Mouse (Mus musculus) NIH3T3 (cell line): ENCODE measurements at regions not wholly inside any gene's neighbourhood (a gene's known extent, or its start where the extent isn't known, plus 50 kb on each side); places are given as distances from the start of the nearest gene placed in this dataset.

Experiments used
- DNase-seq: peaks from one replicate; pipeline ENCODE4 v3.0.0-alpha.2; 2012; ENCODE audit warnings: low read depth

DNA sequence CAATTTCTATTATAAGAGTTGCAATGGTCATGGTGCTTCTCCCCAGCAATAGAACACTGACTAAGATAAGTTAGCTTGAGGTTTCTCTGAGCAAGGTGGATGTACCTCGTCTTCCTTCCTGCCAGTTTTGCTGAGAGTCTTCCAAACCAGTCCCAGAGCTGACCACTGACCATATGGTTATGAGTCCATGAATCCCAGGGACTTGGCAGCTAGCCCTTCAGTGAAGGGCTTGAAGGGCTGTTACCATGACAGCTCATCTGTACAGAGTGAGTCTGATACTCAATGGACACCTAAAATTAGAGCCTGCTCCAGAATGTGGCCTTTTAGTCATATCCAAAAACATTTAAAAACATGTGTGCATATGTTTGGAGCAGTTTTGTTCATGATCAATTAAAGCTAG is 297.5 kb upstream of the Thsd7b start:
- peak; percentile 4 for DNase-seq

DNA sequence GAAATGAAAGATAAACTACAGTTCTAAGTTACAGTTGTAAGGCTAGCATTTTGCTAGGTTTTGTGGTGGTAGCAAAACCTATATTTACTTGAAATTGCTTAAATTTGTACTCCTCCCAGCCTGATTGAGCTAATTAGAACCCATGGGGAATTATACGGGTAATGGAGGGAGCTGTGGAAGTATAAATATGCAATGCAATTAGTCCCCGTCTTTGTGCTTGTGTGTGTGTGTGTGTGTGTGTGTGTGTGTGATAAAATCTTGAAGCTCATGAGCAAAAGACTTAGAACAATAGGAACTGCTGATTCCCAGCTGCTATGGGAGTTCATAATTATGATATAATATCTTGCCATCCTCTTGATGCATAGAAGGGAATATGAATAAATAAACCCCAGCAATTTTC is 321.7 kb upstream of the Thsd7b start:
- DNase-seq = no peak

DNA sequence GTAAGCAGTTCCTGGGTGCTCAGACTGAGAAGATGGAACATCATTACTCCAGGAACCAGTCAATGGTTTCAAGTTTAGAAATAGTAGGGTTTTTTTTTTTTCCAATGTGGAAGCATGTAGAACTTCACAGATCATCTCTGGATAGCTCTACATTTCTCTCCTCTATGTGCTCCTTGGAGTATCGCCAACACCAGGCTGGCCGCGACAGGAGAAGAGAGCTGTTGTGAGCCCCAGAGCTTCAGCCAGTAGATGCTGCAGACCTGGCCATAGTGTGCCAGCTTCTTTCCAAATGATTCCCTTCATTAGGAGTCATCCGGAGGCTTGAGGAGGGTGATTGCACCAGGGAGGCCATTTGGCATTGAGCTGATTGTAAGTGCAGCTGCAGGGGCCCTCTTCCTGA is 322.6 kb upstream of the Thsd7b start:
- DNase-seq = no peak

DNA sequence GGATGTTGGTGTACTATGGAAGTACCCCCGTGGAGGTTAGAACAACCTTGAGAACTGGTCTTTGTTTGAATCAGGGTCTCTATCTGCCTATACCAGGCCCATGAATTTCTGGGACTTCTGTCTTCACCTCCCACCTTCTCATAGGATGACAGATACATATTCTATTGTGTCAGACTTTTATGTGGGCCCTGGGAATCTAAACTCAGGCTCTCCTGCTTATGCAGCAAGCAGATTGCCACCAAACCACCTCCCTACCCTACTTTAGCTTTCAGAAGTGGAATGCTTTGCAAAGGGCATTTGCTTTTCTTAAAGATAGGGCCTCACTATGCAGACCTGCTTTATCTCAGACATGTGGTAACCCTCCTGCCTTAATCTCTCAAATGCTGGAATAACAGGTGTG is 322.7 kb upstream of the Cxcr4 start:
- no peak for DNase-seq

DNA sequence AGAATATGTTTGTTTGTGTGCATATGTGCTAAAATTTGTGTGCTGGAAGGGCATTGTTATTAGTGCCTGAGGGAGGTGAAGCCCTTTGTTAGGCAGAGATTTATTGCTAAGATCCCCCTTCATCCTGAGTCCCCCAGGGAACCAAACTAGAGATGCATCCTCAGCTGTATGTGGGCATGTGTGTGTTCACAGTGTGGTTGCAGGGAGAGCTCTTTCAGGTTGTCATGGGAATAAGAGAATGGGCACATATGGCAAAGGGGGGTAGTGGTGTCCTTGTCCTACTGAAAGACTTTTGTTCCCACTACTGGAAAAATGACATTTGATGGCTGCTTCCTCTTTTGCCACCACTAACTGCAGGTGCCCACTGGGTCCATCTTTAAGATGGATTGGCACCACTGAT is 320.4 kb upstream of the Cxcr4 start:
- no peak for DNase-seq

DNA sequence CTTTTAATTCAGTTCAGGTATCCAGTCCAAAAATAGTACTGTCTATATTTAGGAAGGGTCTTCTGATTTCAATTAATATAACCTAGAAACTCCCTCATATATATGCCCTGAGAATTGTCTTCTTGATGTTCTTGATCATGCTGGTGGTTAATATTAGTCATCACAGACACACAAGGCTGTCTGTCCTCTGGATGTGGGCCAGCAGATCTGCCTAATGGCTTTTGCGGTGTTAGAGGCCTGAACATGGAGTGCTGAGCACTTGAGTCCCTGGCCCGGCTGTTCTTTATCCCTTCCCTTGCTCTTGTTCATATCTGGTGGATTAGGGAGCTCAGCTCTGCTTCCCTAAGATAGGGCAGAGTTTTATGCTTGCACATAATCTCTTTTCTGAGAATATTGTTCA is 315.5 kb upstream of the Cxcr4 start:
- DNase-seq = peak; percentile 8

DNA sequence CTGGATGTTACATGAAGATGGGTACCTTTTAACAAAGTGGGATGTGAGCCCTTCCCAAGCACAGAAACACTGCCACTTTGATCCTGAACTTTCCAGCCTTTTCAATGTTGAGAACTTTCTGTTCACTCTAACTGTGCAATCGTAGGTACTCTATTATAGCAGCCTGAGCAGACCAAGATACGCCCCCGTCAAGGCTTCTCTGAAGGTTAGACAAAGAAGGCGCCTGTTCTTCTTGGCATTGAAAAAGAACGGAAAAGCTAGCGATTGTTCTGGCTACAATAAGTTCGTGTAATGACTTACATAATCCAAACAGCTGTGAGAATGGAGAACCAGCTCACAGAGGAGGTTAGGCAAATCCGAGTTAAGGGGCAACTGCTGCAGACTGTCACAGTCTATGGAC is 305.9 kb upstream of the Cxcr4 start:
- DNase-seq = no peak

DNA sequence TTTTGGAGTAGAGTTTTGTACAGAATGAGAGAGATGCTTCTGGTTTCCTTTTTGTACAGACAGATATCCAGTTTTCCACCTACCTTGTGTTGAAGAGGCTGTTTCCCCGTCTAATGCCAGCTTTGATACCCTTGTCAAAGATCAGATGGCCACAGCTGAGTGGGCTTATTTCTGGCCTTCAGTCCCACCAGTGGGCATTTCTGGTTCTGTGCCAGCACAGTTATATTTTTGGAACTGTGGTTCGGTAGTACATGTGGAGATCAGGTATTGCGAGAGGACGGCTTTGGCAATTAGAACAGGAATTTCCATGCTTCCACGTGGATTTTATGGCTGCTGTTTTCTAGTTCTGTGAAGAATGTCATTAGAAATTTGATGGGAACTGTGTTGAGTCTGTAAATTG is 302.5 kb upstream of the Cxcr4 start:
- DNase-seq = no peak

DNA sequence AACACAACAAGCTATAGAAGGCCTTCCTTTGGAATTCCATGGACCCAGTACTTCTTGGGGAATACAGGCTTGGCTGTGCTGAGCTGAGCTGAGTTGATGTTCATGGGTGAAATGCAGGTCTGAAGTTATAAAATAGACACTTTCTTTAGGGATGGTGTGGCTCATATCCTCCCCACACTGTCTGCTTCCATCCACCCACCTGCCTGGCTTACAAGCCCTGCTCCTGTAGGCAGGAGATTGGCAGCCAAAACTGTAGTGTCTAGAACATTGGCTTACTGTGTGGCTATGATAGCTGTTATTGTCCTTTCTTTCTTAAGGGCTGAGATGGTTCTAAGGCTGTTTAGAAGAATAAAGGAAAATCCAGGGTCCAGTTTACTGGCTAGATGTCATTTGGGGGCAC is 286.2 kb upstream of the Cxcr4 start:
- no peak for DNase-seq

DNA sequence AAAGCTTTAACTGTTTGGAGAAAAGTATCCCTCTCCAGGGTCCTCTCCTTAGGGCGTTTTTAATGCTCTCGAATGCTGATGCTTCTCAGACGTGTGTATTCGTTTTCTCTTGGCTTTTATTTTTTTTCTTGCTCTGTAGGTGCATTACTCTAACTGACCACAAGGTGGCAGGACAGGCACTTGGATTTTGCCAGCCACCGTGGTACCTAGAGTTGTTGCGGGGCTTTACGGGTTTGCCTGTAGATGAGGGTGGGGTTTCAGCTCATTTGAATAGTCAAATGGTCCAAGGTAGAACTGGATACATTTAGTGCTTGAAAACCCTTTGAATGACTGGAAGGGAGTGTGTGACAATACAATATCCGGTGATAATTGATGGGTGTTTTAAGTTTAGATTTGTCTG is 283.2 kb upstream of the Cxcr4 start:
- peak; percentile 76 for DNase-seq

DNA sequence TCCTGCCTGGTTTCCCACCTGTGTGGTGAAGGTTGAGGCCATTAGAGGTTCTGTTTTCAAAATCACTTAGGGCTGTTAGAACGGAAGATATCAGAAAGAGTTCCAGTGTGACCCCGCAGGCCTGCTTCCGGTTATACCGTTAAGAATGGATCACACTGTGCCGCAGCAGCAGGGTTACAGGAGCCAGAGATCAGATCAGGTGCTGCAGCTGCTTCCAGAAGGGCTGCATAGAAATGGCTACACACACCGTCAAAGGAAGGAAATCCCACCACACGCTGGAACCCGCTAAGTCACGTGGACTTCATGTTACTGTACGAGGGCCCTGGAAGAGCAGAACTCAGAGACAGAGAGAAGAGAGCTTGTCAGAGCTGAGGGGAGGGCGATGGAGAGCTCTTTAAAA is 282.1 kb upstream of the Cxcr4 start:
- DNase-seq = no peak

DNA sequence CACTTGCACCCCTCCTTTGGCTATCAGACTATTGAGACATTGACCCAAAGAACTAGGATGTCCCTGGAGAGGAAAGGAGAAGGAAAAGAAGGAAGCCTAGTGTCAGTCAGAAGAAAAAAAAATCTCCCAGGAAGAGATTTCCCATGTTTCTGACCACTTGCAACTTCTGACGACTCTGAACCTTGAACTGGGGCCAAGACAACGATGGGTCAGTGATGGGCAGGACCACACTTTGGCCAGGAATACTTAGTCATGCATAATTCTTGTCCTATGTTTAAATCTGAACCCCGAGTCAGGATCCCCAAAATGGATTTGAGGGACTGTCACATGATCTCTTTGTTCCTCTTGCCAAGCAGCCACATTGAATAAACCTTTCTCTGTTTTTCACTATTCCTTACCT is 276.7 kb upstream of the Cxcr4 start:
- no peak for DNase-seq

DNA sequence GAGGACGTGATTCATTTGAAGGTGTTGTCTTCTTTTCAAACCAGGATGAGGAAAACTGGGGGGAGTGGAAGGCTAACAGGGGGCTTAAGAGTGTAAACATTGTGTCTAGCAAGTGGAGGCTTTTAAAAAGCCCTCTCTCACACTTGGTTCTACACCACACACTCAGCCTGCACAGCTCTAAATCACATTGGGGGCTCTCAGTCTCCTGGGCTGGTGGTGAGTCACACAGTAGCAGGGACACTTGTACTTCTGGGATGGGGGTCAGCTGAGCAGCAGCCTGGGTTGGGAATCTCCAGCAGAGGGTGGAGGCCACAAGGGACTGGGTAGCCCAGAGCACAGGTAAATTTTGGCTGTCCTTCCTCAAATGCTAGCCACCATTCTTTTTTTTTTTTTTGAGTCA is 268.4 kb upstream of the Cxcr4 start:
- no peak for DNase-seq

DNA sequence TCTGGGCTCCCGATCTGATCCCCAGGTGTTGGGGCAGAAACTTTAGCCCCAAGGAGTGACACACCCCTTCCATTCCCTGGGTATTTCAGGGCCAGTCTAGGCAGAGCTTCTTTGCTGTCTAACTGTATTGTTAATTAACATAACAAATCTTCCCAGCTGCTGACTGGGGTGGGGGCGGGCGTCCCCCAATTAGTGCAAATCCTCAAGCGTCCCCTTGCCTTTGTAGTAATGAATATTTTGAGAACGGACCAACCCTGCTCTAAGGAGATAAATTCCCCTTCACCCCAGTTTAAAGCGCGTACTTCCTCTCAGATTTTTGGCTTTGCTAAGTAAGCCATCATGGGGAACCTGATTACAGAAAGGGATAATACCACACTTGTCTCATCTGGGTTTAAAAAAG is 268.0 kb upstream of the Cxcr4 start:
- DNase-seq = no peak

DNA sequence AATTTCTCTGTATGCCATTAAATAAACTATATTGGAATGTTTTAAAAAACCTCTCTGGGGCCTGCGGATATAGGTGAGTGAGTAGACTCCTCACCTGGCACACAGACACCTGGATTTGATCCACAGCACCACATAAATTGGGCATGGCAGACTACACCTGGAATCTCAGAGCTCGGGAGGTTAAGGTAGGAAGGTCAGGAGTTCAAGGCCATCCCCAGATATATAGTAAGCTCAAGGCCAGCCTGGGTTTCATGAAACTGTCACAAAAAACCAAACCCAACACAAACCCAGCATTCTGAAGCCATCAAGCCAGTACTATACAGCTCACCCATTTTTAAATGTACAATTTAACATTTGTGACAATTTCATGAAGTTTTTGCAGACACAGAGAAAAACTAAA is 266.6 kb upstream of the Cxcr4 start:
- no peak for DNase-seq

DNA sequence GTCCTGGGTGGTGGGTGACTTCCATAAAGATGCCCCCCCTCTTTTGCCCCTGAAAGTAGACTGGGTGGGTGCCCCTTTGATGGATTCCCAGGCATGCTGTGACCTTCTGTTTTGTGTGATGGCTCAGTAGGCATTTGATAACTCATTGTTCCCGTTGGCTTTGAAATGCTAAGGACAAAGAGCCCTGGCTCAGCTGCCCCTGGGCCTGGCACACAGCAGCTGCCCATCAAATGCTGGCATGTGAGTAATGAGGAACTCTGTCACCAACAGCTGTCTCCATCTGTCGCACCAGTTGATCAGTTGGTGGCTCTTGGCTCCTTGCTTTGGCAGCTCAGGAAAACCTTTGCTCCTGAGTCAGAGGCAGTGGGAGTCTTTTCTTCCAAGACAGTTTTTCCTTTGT is 264.8 kb upstream of the Cxcr4 start:
- DNase-seq = no peak

DNA sequence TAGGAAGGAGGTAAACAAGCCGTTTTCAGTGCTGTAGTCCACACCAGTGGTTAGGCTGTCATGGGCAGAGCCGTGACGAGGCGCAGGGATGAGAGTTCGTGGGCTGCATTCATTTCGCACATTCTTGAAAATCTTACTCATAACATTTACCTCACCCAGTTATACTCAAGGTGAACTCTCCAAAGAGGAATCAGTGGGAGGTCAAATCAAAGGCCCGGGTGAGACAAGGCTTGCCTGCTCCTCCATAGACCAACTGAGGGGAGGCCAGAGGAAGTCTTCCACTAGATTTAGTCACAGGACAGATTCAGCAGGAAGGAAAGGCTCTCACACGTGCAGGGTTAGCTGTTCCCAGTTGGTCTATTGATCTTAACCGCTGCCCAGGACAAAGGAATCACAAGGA is 262.6 kb upstream of the Cxcr4 start:
- DNase-seq = no peak

DNA sequence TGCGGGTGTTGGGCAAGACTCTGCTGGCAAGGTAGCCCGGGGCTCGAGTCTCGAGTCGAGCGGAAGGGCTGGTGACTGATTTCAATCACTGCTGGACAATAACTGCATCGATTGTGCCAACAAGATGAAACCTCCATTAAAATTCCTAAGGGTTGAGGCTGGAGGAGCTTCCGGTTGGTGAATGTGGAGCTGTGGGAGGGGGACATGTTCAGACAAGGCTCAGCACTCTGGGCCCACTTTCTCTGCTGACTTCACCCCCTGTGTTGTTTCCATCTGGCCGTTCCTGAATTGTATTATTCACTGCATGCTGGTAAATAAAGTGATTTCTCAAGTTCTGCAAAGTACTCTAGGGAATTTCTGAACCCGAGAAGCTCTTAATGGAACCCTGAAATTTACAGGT is 261.2 kb upstream of the Cxcr4 start:
- DNase-seq = no peak

DNA sequence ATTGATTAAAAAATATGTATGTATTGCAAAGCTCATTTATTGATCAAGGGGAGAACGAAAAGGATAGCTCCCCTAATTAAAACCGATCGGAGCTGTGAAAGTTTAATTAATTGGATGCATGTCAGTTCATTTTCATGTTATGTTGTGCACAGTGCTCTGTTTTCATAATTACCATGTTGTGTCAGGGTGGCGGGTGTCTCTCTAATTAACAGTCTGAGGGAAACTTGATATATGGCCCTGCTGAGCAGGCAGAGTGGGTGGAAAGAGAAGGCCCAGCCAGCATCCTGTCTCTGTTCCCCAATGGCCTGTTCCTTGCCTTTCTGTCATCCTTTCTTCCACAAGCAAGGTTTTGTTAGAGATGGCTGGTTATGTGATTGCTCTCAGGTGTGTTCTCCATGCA is 245.3 kb upstream of the Cxcr4 start:
- DNase-seq = no peak

DNA sequence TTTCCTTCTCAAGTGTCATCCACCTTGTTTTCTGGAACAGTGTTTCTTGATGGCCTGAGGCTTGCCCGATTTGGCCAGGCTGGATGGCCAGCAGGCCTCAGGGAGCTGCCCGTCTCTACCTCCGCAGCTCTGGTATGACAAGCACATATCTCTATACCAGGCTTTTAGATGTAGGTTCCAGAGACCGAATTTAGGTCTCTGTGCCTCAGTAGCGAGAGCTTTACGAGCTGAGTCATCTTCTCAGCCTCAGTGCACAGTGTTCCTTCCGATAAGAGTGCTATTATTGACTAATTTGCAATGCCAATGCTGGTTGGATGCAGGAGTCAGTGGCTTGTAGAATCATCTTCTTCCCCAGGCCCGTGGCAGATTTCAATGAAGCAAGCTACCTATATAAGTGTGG is 243.4 kb upstream of the Cxcr4 start:
- no peak for DNase-seq

DNA sequence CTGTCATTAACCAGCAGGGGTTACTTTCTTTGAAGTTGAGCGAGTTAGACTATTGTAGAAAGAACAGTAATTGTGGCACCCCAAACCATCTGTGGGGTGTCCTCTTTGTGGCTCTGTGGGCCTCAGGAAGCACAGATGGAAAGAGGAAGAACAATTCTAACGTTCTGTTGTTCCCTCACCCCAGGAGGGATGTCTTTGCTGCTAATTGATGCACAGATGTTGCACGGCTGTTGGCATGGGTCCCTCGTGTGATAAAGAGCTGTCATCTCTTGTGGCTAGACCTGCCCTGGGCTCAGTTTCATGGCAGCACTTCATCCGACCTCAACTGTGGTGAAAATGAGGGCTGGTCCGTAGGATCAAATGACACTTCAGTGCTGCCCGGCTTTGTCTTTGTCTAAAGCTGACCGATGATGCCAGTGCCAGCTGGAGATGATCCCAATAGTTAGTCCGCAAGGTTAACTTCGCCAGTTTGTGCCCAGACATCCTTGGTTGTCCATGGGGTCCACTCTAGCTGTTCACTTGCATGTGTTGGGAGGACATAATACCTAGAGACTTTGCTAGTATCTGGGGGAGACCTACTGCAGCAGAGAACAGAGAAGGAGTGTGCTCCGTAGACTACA is 241.1 kb upstream of the Cxcr4 start:
- DNase-seq = no peak

DNA sequence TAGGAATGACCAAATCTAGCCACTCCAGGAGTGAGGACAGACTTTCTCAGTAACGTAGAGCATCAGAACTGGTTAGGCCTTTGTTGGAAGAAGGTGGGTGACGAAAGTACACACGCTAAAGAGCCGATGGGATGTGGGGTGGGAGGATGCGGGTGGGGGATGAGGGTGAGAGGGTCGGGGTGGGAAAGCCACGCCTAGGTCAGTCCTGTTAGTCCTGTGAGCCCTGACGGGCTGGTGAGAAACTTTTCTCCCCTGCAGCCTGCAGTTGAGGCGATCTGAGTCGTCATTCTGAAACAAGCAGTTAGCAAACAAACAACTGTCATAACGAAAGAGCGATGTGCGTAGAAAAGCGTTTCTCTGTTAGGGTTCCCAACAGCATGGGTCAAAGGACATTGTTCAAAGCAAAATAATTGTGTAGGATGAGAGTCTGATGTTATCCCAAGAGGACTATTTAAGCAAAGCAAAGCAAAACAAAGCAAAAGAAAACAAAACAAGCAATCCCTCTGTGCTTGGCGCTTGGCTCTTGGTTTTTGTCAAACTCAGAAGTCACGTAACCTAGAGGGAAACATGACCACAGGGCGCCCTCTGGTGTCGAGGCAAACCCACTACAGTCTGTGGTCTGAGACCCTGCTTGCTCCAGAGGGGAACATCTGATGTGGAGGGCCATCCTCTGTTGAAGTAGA is 240.2 kb upstream of the Cxcr4 start:
- peak; percentile 82 for DNase-seq

DNA sequence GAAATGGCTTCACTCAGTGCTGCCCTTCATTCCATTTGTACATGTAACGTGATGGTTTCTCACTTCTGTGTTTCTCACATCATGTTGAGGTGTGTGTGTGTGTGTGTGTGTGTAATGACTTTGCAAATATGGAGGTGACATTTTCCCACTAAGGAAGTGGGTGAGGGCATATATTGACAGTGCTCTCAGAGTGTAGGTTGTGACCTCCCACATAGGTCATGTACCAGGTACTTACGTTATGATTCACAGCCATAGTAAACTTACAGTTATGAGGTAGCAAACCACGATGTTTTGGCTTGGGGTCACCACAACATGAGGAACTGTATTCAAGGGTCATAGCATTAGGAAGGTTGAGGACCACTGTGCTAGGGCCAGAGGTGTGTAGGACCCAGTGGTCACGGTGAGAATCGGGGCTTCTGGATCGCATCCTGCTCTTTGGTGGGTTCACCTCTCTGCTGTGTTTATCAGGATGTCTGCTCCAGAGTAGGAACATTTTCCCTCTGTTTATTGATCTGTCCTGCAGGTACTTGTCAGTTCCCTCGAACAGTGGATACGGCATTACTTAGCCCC is 238.7 kb upstream of the Cxcr4 start:
- no peak for DNase-seq

DNA sequence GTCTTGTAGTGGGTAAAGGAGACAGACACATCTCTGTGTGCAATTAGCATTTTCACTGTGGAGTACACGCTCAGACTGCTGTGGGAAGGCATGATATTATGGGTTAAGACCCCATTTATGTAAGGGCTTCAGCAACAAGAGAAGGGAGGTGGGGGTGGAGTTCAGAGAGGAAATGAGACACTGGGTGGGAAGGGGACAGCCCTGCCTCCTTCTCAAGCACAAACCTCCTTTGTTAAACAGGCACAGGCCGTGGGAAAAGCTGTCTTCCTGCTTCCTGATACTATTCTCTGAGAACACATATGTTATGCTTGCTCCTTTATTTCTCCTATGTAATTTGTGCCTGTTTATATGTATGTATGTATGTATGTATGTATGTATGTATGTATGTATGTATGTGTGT is 237.4 kb upstream of the Cxcr4 start:
- DNase-seq = no peak
